Mouse (Mus musculus): Measurements from ENCODE around the gene Fam78b.

DNA sequence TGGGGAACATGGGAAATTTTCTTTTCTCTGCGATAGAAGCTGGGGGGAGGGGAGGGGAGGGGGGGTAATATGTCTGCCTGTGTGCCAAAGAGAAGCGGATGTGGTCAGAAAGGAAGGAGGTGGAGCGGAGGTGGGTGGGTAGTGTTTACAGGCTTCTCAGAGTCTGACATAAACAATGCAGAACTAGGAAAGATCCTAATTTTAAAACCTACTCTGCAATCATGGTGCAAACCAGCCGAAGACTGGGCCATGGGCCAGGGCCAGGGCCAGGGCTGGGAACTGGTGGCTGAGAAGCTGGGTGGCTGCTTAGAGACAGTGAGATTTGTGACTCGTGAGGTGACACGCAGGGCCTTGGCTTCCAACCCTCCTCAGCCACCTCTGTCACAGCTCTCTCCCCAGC is 69.1 kb downstream of the Fam78b start:
- no peak for TF ChIP-seq GATA1 (IDR thresholded peaks at IDR 0.05; ENCODE audit: low read length)
- no peak for TF ChIP-seq TAL1 (IDR thresholded peaks at IDR 0.05; ENCODE audit: low read length)

Measured in erythroblast, embryonic 14.5 days (primary cell).